Mouse (Mus musculus) adrenal gland, adult 2 months (tissue): Measurements from ENCODE around the gene Egfem1. TPM values are rescaled to one million over a fixed set of nuclear protein-coding genes. Genes with fewer than 3 reads are reported as not detected.

Experiments used
- DNase-seq: peaks from one replicate; pipeline ENCODE4 v3.0.0; 2021
- long read RNA-seq: library from polyadenylated mRNA; stranded (forward); transcript quantifications from one replicate; pipeline ENCODE4 v2.0.0, GENCODE M21; 2021
- polyA plus RNA-seq: library from polyadenylated mRNA; depleted of rRNA; stranded (reverse); fragments of >200 nt; gene quantifications from 2 replicates; pipeline ENCODE4 v1.2.3, GENCODE M21; 2012; rRNA removed
- total RNA-seq, 2 experiments: library from RNA; stranded (reverse); gene quantifications; 2 replicates each; pipeline ENCODE4 v1.2.3; 2021

The Egfem1 gene
- total RNA-seq (not detected), polyA plus RNA-seq (0.18 and 0.32 TPM in 2 replicates)
- long read RNA-seq, partial matches to known transcripts: 0 of 1 reads
- long read RNA-seq, other reads (novel, unspliced or antisense): 1 of 1 reads

GRCm38 (mm10) chr3:29081952-29082295, at the start of gene Egfem1:
Egfem1 (plus strand) TSS chr3:29082023.
- DNase-seq: no peak

GRCm38 (mm10) chr3:29033107-29033506, 48.7 kb upstream of the Egfem1 start:
- DNase-seq: no peak

- peak; percentile 19 for DNase-seq
Observed at GRCm38 (mm10) chr3:29036146-29036545, 45.7 kb upstream of the Egfem1 start.

- DNase-seq: no peak
Observed at GRCm38 (mm10) chr3:29036620-29037019, 45.2 kb upstream of the Egfem1 start.

- DNase-seq: no peak
Observed at GRCm38 (mm10) chr3:29040064-29040463, 41.8 kb upstream of the Egfem1 start.

- DNase-seq: no peak
Observed at GRCm38 (mm10) chr3:29046281-29046680, 35.5 kb upstream of the Egfem1 start.

- DNase-seq: no peak
Observed at GRCm38 (mm10) chr3:29047273-29047932, 34.4 kb upstream of the Egfem1 start.

- no peak for DNase-seq
Observed at GRCm38 (mm10) chr3:29063156-29063555, 18.7 kb upstream of the Egfem1 start.

- no peak for DNase-seq
Observed at GRCm38 (mm10) chr3:29068428-29069098, 13.3 kb upstream of the Egfem1 start.

- no peak for DNase-seq
Observed at GRCm38 (mm10) chr3:29071315-29071714, 10.5 kb upstream of the Egfem1 start.

GRCm38 (mm10) chr3:29081517-29081916, 306 bp upstream of the Egfem1 start:
- DNase-seq: no peak

GRCm38 (mm10) chr3:29082296-29082995, 623 bp downstream of the Egfem1 start:
- peak; percentile 33 for DNase-seq

GRCm38 (mm10) chr3:29082996-29083350, 1.1 kb downstream of the Egfem1 start:
- no peak for DNase-seq

GRCm38 (mm10) chr3:29098467-29098866, 16.6 kb downstream of the Egfem1 start:
- no peak for DNase-seq

GRCm38 (mm10) chr3:29106016-29106723, 24.3 kb downstream of the Egfem1 start:
- no peak for DNase-seq

- no peak for DNase-seq
Observed at GRCm38 (mm10) chr3:29107134-29107533, 25.3 kb downstream of the Egfem1 start.

- no peak for DNase-seq
Observed at GRCm38 (mm10) chr3:29110321-29110720, 28.5 kb downstream of the Egfem1 start.

- no peak for DNase-seq
Observed at GRCm38 (mm10) chr3:29114517-29114916, 32.7 kb downstream of the Egfem1 start.

- no peak for DNase-seq
Observed at GRCm38 (mm10) chr3:29117379-29117778, 35.6 kb downstream of the Egfem1 start.

- no peak for DNase-seq
Observed at GRCm38 (mm10) chr3:29122556-29122955, 40.7 kb downstream of the Egfem1 start.

- DNase-seq: no peak
Observed at GRCm38 (mm10) chr3:29132054-29132931, 50.5 kb downstream of the Egfem1 start.
